Mouse (Mus musculus) forebrain, embryonic 13.5 days (tissue): Measurements from ENCODE around the gene Srp72. TPM values are rescaled to one million over a fixed set of nuclear protein-coding genes. Genes with fewer than 3 reads are reported as not detected.
A peak's percentile ranks its signal among the peaks of the same experiment; 100 is the strongest.
"Not testable (repeated sequence)": the region's sequence is repeated elsewhere in the genome, so short reads cannot be mapped to it uniquely, and the experiment has no call there.

ENCODE experiments used
- ATAC-seq: fragments of 200-750 bp; cut with Nextera tagmentation; 2 replicates; pipeline ENCODE4 v1.8.0; 2017
- H3K27ac ChIP-seq: fragments of 300-500 bp; sonication (generic); 2 replicates; pipeline ENCODE4 v1.5.1; 2015; ENCODE audit warnings: inconsistent platforms, mild to moderate bottlenecking, moderate library complexity
- H3K27me3 ChIP-seq: fragments of 300-500 bp; sonication (generic); 2 replicates; pipeline ENCODE4 v1.6.1; 2015; ENCODE audit warnings: mild to moderate bottlenecking, inconsistent platforms
- H3K36me3 ChIP-seq: fragments of 300-500 bp; sonication (generic); 2 replicates; pipeline ENCODE4 v1.6.1; 2015; ENCODE audit warnings: mild to moderate bottlenecking, inconsistent platforms; ENCODE audit not compliant: poor library complexity, severe bottlenecking
- H3K4me1 ChIP-seq: fragments of 300-500 bp; sonication (generic); 2 replicates; pipeline ENCODE4 v1.6.1; 2015; ENCODE audit warnings: inconsistent platforms
- H3K4me2 ChIP-seq: fragments of 300-500 bp; sonication (generic); 2 replicates; pipeline ENCODE4 v1.6.1; 2015; ENCODE audit warnings: inconsistent platforms, mild to moderate bottlenecking, moderate library complexity
- H3K4me3 ChIP-seq: fragments of 300-500 bp; sonication (generic); 2 replicates; pipeline ENCODE4 v1.5.1; 2015; ENCODE audit warnings: mild to moderate bottlenecking, inconsistent platforms
- H3K9ac ChIP-seq: fragments of 300-500 bp; sonication (generic); 2 replicates; pipeline ENCODE4 v1.6.1; 2015; ENCODE audit warnings: mild to moderate bottlenecking, inconsistent platforms
- H3K9me3 ChIP-seq: fragments of 300-500 bp; sonication (generic); replicated peaks from 2 replicates; pipeline ENCODE4 v1.6.1; 2016; ENCODE audit warnings: inconsistent platforms
- WGBS: fragments of 180-500 bp; shearing (Covaris S2); methylation state at CpG from one replicate; pipeline ENCODE4 v1.1.7; 2015; 5-methylcytosine and 5-hydroxymethylcytosine counted together
- polyA plus RNA-seq: library from polyadenylated mRNA; unstranded; fragments of >200 nt; fragmentation: Nextera tagmentation; extraction: Ambion mirVana; gene quantifications from 2 replicates; pipeline ENCODE4 v1.2.1, GENCODE M21; 2015

Gene Srp72
- polyA plus RNA-seq, 1 experiment from 2014 or later, result 75.4 TPM

DNA sequence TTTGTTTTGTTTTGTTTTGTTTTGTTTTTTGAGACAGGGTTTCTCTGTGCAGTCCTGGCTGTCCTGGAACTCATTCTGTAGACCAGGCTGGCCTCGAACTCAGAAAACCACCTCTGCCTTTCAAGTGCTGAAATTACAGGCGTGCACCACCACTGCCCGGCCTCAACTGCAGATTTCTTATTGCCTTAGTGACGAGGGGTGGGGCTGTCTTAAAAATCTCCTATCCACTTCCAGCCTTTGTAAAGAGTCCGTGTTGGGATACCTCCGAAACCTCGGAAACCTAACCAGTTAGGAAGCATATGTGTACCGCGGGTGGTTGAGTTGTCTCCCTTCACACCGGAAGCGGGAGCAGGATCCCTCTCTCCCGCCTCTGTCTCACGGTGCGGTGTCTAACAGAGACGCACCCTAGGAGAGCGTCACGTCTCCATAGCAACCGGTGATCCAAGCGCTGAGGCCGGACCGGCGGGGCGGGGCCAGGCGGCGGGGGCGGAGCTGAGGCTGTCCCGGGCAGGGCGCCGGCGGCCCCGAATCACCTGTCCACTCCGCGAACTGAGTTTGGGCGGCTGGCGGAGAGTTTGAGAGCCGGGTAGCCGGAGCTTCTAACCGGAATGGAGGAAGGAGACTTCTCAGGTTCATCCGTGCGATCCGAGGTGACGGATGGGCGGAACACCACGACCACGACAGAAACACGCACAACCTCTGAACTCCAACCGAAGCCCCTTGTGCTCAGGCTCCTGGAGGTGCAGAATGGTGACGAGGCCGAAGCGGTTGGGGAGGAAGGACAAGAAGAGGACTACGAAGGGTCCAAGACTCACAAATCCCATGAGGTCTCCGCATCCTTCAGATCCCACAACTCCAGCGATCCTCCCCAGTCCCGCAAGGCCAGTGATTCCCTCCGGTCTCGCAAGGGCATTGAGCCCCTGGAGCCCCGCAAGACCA, 41.3 kb downstream of the Srp72 start, which contains the start of gene Thegl:
Gene Thegl, plus strand, starts transcription at position 480 of the 939 bp plus-strand sequence.
- no peak within 1 kb of the TSS for H3K27ac ChIP-seq
- 9% methylated on average over 57 of the region's 57 CpGs for WGBS
- H3K4me1 ChIP-seq, result peaks cover 4% of the 10 kb centered on the region; the same call in 1 of the 2 replicates
- peak within 1 kb of the TSS; percentile 58 for H3K4me3 ChIP-seq
- no peaks in the 10 kb centered on the region for H3K9me3 ChIP-seq
- peak within 1 kb of the TSS; percentile 78 for H3K4me2 ChIP-seq
- peak; percentile 99 for ATAC-seq
- no peaks in the 10 kb centered on the region for H3K36me3 ChIP-seq
- H3K9ac ChIP-seq, result peak within 1 kb of the TSS; percentile 54
- H3K27me3 ChIP-seq, result peaks cover 8% of the 10 kb centered on the region; the same call in 1 of the 2 replicates

DNA sequence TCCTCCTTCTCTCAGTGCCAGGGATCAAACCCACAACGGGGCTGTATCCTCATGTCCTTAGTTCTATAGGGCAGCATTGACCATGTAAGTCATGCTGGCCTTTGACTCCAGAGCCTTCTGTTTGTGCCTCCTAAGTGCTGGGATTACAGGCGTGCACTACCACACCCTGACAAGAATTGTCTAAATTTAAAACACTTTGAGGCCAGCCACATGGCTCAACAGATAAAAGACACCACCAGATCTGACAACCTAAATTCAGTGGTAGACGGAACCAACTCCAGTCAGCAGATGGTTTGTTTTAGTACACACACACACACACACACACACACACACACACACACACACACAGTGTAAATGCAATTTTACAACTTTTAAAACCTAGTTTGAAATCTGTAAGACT, 53.6 kb downstream of the Srp72 start:
- 93% methylated on average over 3 of the region's 3 CpGs for WGBS

DNA sequence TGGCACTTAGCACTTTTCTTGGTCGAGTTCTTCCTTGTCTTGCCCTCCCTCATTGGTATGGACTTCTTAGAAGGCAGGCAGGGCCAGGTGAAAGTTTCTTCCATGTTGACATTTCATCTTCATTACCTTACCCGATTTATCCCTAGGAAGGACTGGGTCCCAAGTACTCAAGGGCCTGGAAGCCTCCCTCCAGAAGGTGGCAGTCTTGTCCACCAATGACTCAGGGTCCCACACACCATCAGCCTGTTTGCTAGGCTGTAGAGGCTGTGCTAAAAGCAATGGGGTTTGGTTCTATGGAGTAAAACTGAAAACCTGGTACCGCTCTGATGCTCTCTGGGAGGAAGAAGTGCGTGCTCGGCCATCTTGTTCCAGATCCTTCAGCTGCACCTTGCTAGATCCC, 55.3 kb downstream of the Srp72 start:
- H3K36me3 ChIP-seq, result no peaks in the 10 kb centered on the region
- WGBS, result 82% methylated on average over 5 of the region's 5 CpGs
- no peak overlapping the region for H3K4me2 ChIP-seq
- ATAC-seq, result peak; percentile 30; the same call in 1 of the 2 replicates
- no peak overlapping the region for H3K9ac ChIP-seq
- H3K9me3 ChIP-seq, result no peaks in the 10 kb centered on the region
- no peaks in the 10 kb centered on the region for H3K4me1 ChIP-seq
- H3K27ac ChIP-seq, result no peak overlapping the region
- no peak overlapping the region for H3K4me3 ChIP-seq
- no peaks in the 10 kb centered on the region for H3K27me3 ChIP-seq

More for the DNA sequence above, 53.6 kb downstream of the Srp72 start:
- no peaks in the 10 kb centered on the region for H3K4me1 ChIP-seq
- no peaks in the 10 kb centered on the region for H3K27me3 ChIP-seq
- H3K9me3 ChIP-seq, result no peaks in the 10 kb centered on the region
- H3K4me3 ChIP-seq, result no peak overlapping the region
- no peaks in the 10 kb centered on the region for H3K36me3 ChIP-seq
- H3K9ac ChIP-seq, result no peak overlapping the region
- no peak for ATAC-seq
- H3K4me2 ChIP-seq, result no peak overlapping the region
- no peak overlapping the region for H3K27ac ChIP-seq

DNA sequence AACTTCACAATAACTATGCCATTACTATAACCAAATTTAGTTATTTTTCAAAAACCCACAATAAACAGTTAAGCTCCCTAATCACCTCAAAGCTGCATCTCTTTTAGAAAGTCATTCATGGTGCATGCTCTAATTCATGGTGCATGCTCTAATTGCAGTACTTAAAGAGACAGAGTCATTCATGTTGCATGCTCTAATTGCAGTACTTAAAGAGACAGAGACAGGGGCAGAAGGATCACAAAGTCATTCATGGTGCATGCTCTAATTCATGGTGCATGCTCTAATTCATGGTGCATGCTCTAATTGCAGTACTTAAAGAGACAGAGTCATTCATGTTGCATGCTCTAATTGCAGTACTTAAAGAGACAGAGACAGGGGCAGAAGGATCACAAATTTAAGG, 60.6 kb downstream of the Srp72 start:
- not testable (repeated sequence) for H3K9ac ChIP-seq, H3K4me3 ChIP-seq, H3K9me3 ChIP-seq, H3K4me1 ChIP-seq, H3K27ac ChIP-seq, H3K27me3 ChIP-seq, H3K4me2 ChIP-seq, H3K36me3 ChIP-seq
- ATAC-seq, result peak; percentile 41; the same call in 1 of the 2 replicates

DNA sequence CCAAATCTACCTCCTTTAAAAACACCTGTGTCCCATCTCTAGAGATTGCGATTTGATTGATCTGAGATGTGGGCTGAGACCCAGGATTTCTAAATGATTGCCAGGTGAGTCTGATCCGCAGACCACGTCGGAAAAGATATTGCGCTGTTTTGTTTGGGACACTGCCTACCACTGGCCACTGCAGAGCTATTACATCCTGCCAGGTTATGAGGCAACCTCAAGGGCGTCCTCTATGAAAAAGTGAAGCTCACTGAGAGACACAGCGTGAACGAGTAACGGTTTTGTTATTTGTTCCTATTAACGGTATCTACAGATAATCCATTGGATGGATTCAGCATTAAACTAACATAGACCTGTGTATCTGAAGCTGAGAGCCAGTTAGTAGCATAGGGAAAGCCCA, 64.0 kb downstream of the Srp72 start:
- 95% methylated on average over 10 of the region's 10 CpGs for WGBS
- Histone ChIP-seq H3K4me3 (no peak overlapping the region), H3K4me2 (no peak overlapping the region), H3K27me3 (no peaks in the 10 kb centered on the region), H3K27ac (no peak overlapping the region), H3K9me3 (peaks cover 5% of the 10 kb centered on the region; the same call in 1 of the 2 replicates), H3K36me3 (no peaks in the 10 kb centered on the region), H3K9ac (no peak overlapping the region), H3K4me1 (peaks cover 4% of the 10 kb centered on the region; the same call in 1 of the 2 replicates)
- ATAC-seq, result no peak

DNA sequence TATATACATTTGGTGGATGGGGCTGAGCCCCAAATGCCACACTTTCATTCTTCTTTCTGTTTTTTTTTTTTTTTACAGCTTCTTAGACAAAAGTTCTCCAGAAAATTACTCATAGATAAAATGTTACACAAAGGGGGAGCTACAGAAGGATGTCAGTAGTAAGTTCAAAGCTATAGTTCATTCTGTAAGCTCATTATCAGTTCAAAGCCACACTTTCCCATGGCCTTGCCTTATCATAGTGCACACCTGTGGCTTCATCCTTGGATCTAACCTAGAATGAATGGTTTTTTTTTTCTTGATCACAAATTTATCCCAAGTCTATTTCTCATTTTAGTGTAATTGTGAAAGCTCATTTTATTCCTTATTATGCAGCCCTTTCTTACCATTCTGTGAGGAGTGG, 64.9 kb downstream of the Srp72 start:
- no peak for ATAC-seq
- peaks cover 4% of the 10 kb centered on the region; the same call in 1 of the 2 replicates for H3K4me1 ChIP-seq
- H3K27ac ChIP-seq, result no peak overlapping the region
- H3K4me2 ChIP-seq, result no peak overlapping the region
- H3K9ac ChIP-seq, result no peak overlapping the region
- H3K9me3 ChIP-seq, result peaks cover 5% of the 10 kb centered on the region; the same call in 1 of the 2 replicates
- H3K36me3 ChIP-seq, result no peaks in the 10 kb centered on the region
- no peak overlapping the region for H3K4me3 ChIP-seq
- H3K27me3 ChIP-seq, result no peaks in the 10 kb centered on the region

DNA sequence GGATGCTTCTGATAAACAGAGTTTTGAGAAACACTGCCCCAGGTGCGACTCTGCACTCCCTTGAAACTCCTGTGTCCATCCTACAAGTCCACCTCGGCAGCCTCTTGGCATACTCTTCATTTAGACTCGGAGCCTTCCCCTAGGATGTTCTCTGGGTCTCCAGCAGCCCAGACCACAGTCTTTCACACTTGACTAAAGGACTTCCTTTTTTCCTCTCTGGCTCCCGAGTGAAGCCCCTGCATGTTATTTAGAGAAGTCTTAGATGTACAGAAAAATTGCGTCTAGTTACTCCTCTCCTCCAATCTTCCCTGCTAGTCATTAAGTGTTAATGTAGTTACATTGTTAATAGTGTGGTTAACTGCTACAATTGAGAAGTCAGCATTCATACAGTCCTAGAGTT, 69.9 kb downstream of the Srp72 start:
- no peak for ATAC-seq
- no peaks in the 10 kb centered on the region for H3K4me1 ChIP-seq
- H3K36me3 ChIP-seq, result no peaks in the 10 kb centered on the region

More for the DNA sequence above, 69.9 kb downstream of the Srp72 start:
- no peak overlapping the region for H3K4me2 ChIP-seq
- WGBS, result 79% methylated on average over 5 of the region's 5 CpGs
- no peak overlapping the region for H3K9ac ChIP-seq
- no peak overlapping the region for H3K4me3 ChIP-seq
- no peaks in the 10 kb centered on the region for H3K9me3 ChIP-seq
- no peaks in the 10 kb centered on the region; the same call in 1 of the 2 replicates for H3K27me3 ChIP-seq
- H3K27ac ChIP-seq, result no peak overlapping the region

Other genes starting within 250 kb of the Srp72 start
- gene Aasdh, start 69.2 kb upstream of the Srp72 start, polyA plus RNA-seq, result 23.0 and 23.4 TPM in 2 replicates
- 312 and 332 TPM in 2 replicates for gene Paics, start 23.4 kb upstream of the Srp72 start, polyA plus RNA-seq
- 19.2 and 25.5 TPM in 2 replicates for gene Ppat, start 23.1 kb upstream of the Srp72 start, polyA plus RNA-seq
- gene Arl9, start 29.4 kb downstream of the Srp72 start, polyA plus RNA-seq, result not detected in 2 replicates
- 0.18 and 0.38 TPM in 2 replicates for gene Thegl, start 41.3 kb downstream of the Srp72 start, polyA plus RNA-seq
- gene Hopx, start 140.4 kb downstream of the Srp72 start, polyA plus RNA-seq, result 1.4 and 1.5 TPM in 2 replicates
- 0.94 and 1.4 TPM in 2 replicates for gene Spink2, start 236.8 kb downstream of the Srp72 start, polyA plus RNA-seq